Mouse (Mus musculus): ENCODE data around the gene Olfr668.

- no peak for TF ChIP-seq EP300 (IDR thresholded peaks at IDR 0.05; ENCODE audit: insufficient read depth, low read depth, low read length)
- TF ChIP-seq POLR2A (IDR thresholded peaks at IDR 0.05; ENCODE audit: insufficient read depth, low read length) = no peak
These were observed 6.1 kb upstream of the Olfr668 start, which contains the start of gene Olfr669 for GRCm38 (mm10) chr7:104933940-104934339.
